Mouse (Mus musculus) myocyte (in vitro differentiated cells): ENCODE results near the gene Garnl3. TPM values are rescaled to one million over a fixed set of nuclear protein-coding genes. Genes with fewer than 3 reads are reported as not detected.
"Not testable (repeated sequence)": the region's sequence is repeated elsewhere in the genome, so short reads cannot be mapped to it uniquely, and the experiment has no call there.

Source experiments
- H3K27me3 ChIP-seq: one replicate; pipeline ENCODE4 v1.6.1; 2011; ENCODE audit not compliant: control insufficient read depth, insufficient read depth, insufficient read length
- H3K36me3 ChIP-seq: one replicate; pipeline ENCODE4 v1.6.1; 2011; ENCODE audit not compliant: control insufficient read depth, insufficient read depth
- H3K4me2 ChIP-seq: one replicate; pipeline ENCODE4 v1.6.1; 2011; ENCODE audit warnings: low read depth, control low read depth
- H3K4me3 ChIP-seq: one replicate; pipeline ENCODE4 v1.5.1; 2011; ENCODE audit warnings: mild to moderate bottlenecking, control low read depth, moderate library complexity
- H3K79me2 ChIP-seq: one replicate; pipeline ENCODE4 v1.6.1; 2011; ENCODE audit not compliant: control insufficient read depth, insufficient read depth
- H3ac ChIP-seq: one replicate; pipeline ENCODE4 v1.6.1; 2011; ENCODE audit not compliant: control insufficient read depth, insufficient read length
- CEBPB ChIP-seq: IDR thresholded peaks from 2 replicates; pipeline ENCODE4 v1.6.1; 2011; ENCODE audit warnings: mild to moderate bottlenecking, moderate library complexity; ENCODE audit not compliant: poor library complexity, insufficient read depth, severe bottlenecking
- E2F4 ChIP-seq: IDR thresholded peaks from one replicate; pipeline ENCODE4 v1.6.1; 2011; ENCODE audit warnings: mild to moderate bottlenecking, control low read depth, moderate library complexity; ENCODE audit not compliant: insufficient read depth
- MAX ChIP-seq: IDR thresholded peaks from one replicate; pipeline ENCODE4 v1.6.1; 2011; ENCODE audit warnings: low read depth, mild to moderate bottlenecking, control low read depth
- MYOD1 ChIP-seq, 3 experiments: IDR thresholded peaks; one replicate each; pipeline ENCODE4 v1.6.1; 2011; ENCODE audit warnings: control low read depth in 2 of 3, low read depth in 2 of 3, mild to moderate bottlenecking in 2 of 3, moderate library complexity in 1 of 3; ENCODE audit not compliant: insufficient read length in 2 of 3, control insufficient read depth in 1 of 3
- MYOG ChIP-seq, 3 experiments: IDR thresholded peaks; one replicate each; pipeline ENCODE4 v1.6.1; 2011; ENCODE audit warnings: control low read depth in 2 of 3, low read depth in 2 of 3, mild to moderate bottlenecking in 2 of 3; ENCODE audit not compliant: insufficient read length in 2 of 3, control insufficient read depth in 1 of 3, insufficient read depth in 1 of 3
- POLR2A ChIP-seq: IDR thresholded peaks from one replicate; pipeline ENCODE4 v1.6.1; 2011; ENCODE audit warnings: low read depth, mild to moderate bottlenecking, control low read depth, moderate library complexity; ENCODE audit not compliant: insufficient read length
- POLR2AphosphoS2 ChIP-seq: IDR thresholded peaks from one replicate; pipeline ENCODE4 v1.6.1; 2011; ENCODE audit warnings: low read depth, control low read depth; ENCODE audit not compliant: insufficient read length
- REST ChIP-seq: IDR thresholded peaks from one replicate; pipeline ENCODE4 v1.6.1; 2011; ENCODE audit warnings: mild to moderate bottlenecking, control low read depth, moderate library complexity; ENCODE audit not compliant: insufficient read depth, insufficient read length
- SRF ChIP-seq: IDR thresholded peaks from one replicate; pipeline ENCODE4 v1.6.1; 2011; ENCODE audit warnings: low read depth; ENCODE audit not compliant: control insufficient read depth, insufficient read length
- TCF12 ChIP-seq: IDR thresholded peaks from one replicate; pipeline ENCODE4 v1.6.1; 2011; ENCODE audit warnings: mild to moderate bottlenecking, control low read depth; ENCODE audit not compliant: poor library complexity, insufficient read depth, severe bottlenecking
- TCF3 ChIP-seq: IDR thresholded peaks from one replicate; pipeline ENCODE4 v1.6.1; 2011; ENCODE audit warnings: low read depth, control low read depth; ENCODE audit not compliant: insufficient read length
- USF1 ChIP-seq: IDR thresholded peaks from one replicate; pipeline ENCODE4 v1.6.1; 2011; ENCODE audit warnings: low read depth, mild to moderate bottlenecking, control low read depth, moderate library complexity
- polyA plus RNA-seq: library from polyadenylated mRNA; unstranded; fragments of >200 nt; fragmentation: generic; extraction: Trizol; gene quantifications from one replicate; pipeline ENCODE4 v1.2.1, GENCODE M21; 2012; ENCODE audit warnings: missing spikeins

Garnl3 gene
- polyA plus RNA-seq, 1 experiment = 2.1 TPM

DNA sequence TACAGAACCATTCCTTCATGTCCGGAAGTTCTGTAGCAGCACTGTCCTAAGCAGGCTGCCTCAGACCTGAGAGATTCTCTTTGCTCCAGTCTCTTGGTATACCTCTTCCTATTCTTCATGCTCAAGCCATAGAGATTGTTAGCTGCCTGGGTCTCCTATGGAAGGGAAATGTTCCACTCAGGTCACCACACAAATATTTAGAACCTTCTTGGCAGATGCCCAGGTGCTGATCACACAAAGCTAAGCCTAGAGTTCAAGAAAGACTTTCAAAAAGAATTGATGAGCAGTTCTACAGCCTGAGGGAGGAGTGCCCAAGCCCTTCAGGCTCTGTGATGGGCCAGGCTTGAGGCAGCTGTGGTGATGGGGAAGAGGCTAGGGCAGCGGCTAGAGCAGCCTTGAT, 2.4 kb downstream of the Garnl3 start:
- Histone ChIP-seq H3ac (no peak overlapping the region), H3K4me2 (no peak overlapping the region)

DNA sequence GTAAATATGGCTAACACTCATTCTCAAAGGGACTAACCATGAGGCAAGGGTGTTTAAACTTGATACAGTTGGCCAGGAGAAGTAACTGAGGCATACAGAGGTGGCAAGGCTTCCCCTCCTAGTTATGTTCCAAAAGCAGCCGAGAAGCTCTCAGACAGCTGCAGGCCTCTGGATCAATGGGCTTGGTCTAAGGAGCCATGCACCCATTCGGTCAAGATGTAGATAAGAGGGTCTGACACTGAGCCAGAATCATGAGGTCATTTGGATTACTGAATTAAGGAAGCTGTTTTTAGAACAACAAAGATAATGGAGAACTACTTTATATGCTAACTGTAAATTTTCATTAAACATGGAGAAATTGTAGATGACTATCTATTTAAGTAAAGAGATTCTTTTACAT, 4.2 kb downstream of the Garnl3 start:
- Histone ChIP-seq H3K79me2 (no peaks in the 10 kb centered on the region), H3K4me2 (no peak overlapping the region), H3K36me3 (no peaks in the 10 kb centered on the region), H3K27me3 (peaks cover 2% of the 10 kb centered on the region), H3K4me3 (no peak overlapping the region), H3ac (no peak overlapping the region)
- TF ChIP-seq USF1 (no peak), MYOG (IDR thresholded peaks at IDR 0.05; ENCODE audit: control insufficient read depth in 1 of 3, insufficient read depth in 1 of 3, insufficient read length in 2 of 3, low read depth in 2 of 3) (no peak), TCF3 (no peak), SRF (no peak), TCF12 (no peak), MAX (no peak)

More for the DNA sequence above, 2.4 kb downstream of the Garnl3 start:
- Histone ChIP-seq H3K79me2 (no peaks in the 10 kb centered on the region), H3K36me3 (no peaks in the 10 kb centered on the region), H3K27me3 (peaks cover 10% of the 10 kb centered on the region), H3K4me3 (no peak overlapping the region)
- TF ChIP-seq REST (no peak), MAX (no peak), E2F4 (no peak), MYOG (IDR thresholded peaks at IDR 0.05; ENCODE audit: control insufficient read depth in 1 of 3, insufficient read depth in 1 of 3, insufficient read length in 2 of 3, low read depth in 2 of 3) (no peak), TCF3 (no peak), CEBPB (no peak), TCF12 (no peak), MYOD1 (IDR thresholded peaks at IDR 0.05; ENCODE audit: control insufficient read depth in 1 of 3, insufficient read length in 2 of 3, low read depth in 2 of 3) (no peak), USF1 (no peak), POLR2AphosphoS2 (no peak), SRF (no peak), POLR2A (no peak)

DNA sequence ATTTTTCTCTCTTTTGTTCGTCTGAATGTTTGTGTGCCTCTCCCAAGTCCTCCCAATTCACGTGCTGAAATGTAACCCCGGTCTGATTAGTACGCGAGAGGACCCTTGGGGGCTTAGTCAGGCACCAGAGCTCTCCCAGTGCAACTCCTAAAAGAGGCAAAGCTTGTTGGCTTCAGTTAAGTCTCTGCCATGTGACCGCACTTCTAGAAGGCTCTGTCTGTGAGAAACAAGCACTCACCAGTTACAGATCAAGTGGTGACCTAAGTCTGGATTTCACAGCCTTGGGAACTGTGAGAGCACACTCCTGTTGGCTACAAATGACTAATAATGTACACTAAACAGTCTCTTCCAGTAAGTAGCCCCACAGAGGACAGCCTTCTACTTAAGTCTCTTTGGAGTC, 8.6 kb downstream of the Garnl3 start:
- no peak for TF ChIP-seq USF1
- no peak for TF ChIP-seq POLR2A
- TF ChIP-seq TCF12 = no peak
- TF ChIP-seq E2F4 = no peak
- no peak for TF ChIP-seq MYOD1 (IDR thresholded peaks at IDR 0.05; ENCODE audit: control insufficient read depth in 1 of 3, insufficient read length in 2 of 3, low read depth in 2 of 3)
- no peak for TF ChIP-seq CEBPB
- no peak for TF ChIP-seq MAX
- TF ChIP-seq TCF3 = no peak
- H3K36me3 ChIP-seq = no peaks in the 10 kb centered on the region

DNA sequence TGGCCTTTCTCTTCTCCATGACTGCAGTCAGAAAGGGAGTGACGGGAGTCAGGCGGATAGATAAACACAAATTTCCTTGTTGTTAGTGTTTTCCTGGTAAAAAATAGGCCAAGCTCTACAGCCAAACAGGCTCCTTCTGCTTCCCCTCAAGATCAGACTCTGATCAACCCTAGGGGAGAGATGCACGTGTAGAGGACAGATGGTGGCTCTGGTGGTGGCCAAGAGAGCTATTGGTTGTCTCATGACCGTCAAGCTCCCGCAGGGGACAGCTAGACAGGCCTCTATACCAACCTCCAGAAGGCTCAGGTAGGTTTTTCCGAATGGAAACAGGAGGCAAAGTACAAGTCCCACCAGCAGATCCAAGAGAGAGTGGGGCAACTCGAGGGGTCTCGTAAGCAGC, 30.9 kb downstream of the Garnl3 start:
- H3K4me3 ChIP-seq = no peak overlapping the region
- no peaks in the 10 kb centered on the region for H3K79me2 ChIP-seq
- H3K36me3 ChIP-seq = no peaks in the 10 kb centered on the region
- TF ChIP-seq MYOD1 (IDR thresholded peaks at IDR 0.05; ENCODE audit: control insufficient read depth in 1 of 3, insufficient read length in 2 of 3, low read depth in 2 of 3) (no peak), POLR2AphosphoS2 (no peak), REST (no peak), POLR2A (no peak), USF1 (no peak), TCF12 (no peak), MAX (no peak), MYOG (IDR thresholded peaks at IDR 0.05; ENCODE audit: control insufficient read depth in 1 of 3, insufficient read depth in 1 of 3, insufficient read length in 2 of 3, low read depth in 2 of 3) (no peak), E2F4 (no peak), CEBPB (no peak), TCF3 (no peak), SRF (no peak)
- no peak overlapping the region for H3K4me2 ChIP-seq
- peaks cover 8% of the 10 kb centered on the region for H3K27me3 ChIP-seq
- no peak overlapping the region for H3ac ChIP-seq

More for the DNA sequence above, 8.6 kb downstream of the Garnl3 start:
- Histone ChIP-seq H3ac (no peak overlapping the region), H3K4me3 (no peak overlapping the region), H3K4me2 (no peak overlapping the region), H3K27me3 (peaks cover 5% of the 10 kb centered on the region), H3K79me2 (no peaks in the 10 kb centered on the region)

DNA sequence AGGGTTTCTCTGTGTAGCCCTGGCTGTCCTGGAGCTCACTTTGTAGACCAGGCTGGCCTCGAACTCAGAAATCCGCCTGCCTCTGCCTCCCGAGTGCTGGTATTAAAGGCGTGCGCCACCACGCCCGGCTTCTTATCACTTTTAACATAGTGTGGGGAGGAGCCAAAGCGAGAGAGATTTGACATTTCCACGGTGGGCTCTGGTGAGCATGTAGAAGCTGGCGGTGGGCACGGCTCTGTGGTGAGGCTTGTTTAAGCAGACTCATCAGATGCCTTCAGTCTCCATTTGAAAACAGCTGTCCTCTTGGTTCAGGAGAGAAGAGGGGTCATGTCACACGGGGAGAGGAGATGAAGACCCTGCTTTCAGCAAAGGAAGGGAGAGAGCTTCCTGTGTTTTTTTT, 34.1 kb downstream of the Garnl3 start:
- not testable (repeated sequence) for H3ac ChIP-seq, H3K27me3 ChIP-seq, H3K79me2 ChIP-seq, H3K36me3 ChIP-seq, H3K4me2 ChIP-seq, H3K4me3 ChIP-seq

DNA sequence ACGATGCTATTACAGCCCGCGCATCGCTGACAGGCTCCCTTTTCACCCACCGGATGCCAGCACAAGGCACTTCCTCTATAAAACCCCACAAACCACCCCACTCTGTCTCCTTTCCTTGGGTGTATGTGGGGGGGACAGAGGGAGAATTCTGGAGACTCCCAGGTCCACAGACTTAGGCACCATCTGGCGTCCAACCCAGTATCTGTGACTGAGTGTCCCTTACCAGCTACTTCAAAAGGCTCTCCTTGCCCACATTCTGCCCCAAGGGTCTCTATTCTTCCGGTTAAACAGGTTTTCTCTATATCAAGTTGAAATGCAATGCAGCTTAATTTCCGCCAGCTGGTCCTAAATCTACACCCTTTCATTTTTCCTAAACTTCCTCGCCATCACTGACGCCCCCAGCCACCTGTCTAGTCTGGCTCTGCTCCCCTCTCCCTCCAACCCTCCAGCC, 36.2 kb downstream of the Garnl3 start:
- H3K4me2 ChIP-seq = no peak overlapping the region
- H3K4me3 ChIP-seq = no peak overlapping the region
- no peak overlapping the region for H3ac ChIP-seq
- H3K27me3 ChIP-seq = peaks cover 8% of the 10 kb centered on the region
- H3K79me2 ChIP-seq = no peaks in the 10 kb centered on the region
- H3K36me3 ChIP-seq = no peaks in the 10 kb centered on the region
- TF ChIP-seq USF1 (no peak), REST (no peak), TCF3 (no peak), TCF12 (no peak), E2F4 (no peak), POLR2AphosphoS2 (no peak), CEBPB (no peak), MAX (no peak), MYOD1 (IDR thresholded peaks at IDR 0.05; ENCODE audit: control insufficient read depth in 1 of 3, insufficient read length in 2 of 3, low read depth in 2 of 3) (no peak), SRF (no peak), MYOG (IDR thresholded peaks at IDR 0.05; ENCODE audit: control insufficient read depth in 1 of 3, insufficient read depth in 1 of 3, insufficient read length in 2 of 3, low read depth in 2 of 3) (no peak), POLR2A (no peak)
